Mouse (Mus musculus) spleen, adult 12 weeks (tissue): ENCODE data around the gene Atp8a2.

Experiments
- DNase-seq: peaks from one replicate; pipeline ENCODE4 v3.0.0; 2022; ENCODE audit warnings: low spot score

Gene Atp8a2

GRCm38 (mm10) chr14:60196884-60197283, at the start of gene Atp8a2:
Gene Atp8a2, minus strand, starts transcription at chr14:60197179.
- no peak for DNase-seq

GRCm38 (mm10) chr14:60238551-60238950, 41.6 kb upstream of the Atp8a2 start:
- DNase-seq: no peak

- DNase-seq: no peak
Measured at GRCm38 (mm10) chr14:60219886-60220285, 22.9 kb upstream of the Atp8a2 start.

GRCm38 (mm10) chr14:60217616-60218015, 20.6 kb upstream of the Atp8a2 start:
- DNase-seq: no peak

- no peak for DNase-seq
Measured at GRCm38 (mm10) chr14:60216125-60216524, 19.1 kb upstream of the Atp8a2 start.

- no peak for DNase-seq
Measured at GRCm38 (mm10) chr14:60215000-60215399, 18.0 kb upstream of the Atp8a2 start.

GRCm38 (mm10) chr14:60214040-60214439, 17.1 kb upstream of the Atp8a2 start:
- DNase-seq: no peak

GRCm38 (mm10) chr14:60209166-60209565, 12.2 kb upstream of the Atp8a2 start:
- DNase-seq: no peak

GRCm38 (mm10) chr14:60204993-60205392, 8.0 kb upstream of the Atp8a2 start:
- DNase-seq: no peak

- no peak for DNase-seq
Measured at GRCm38 (mm10) chr14:60195999-60196398, 980 bp downstream of the Atp8a2 start.

- DNase-seq: no peak
Measured at GRCm38 (mm10) chr14:60194606-60195005, 2.4 kb downstream of the Atp8a2 start.

GRCm38 (mm10) chr14:60189771-60190170, 7.2 kb downstream of the Atp8a2 start:
- no peak for DNase-seq

- no peak for DNase-seq
Measured at GRCm38 (mm10) chr14:60188201-60188825, 8.7 kb downstream of the Atp8a2 start.

- no peak for DNase-seq
Measured at GRCm38 (mm10) chr14:60181306-60181705, 15.7 kb downstream of the Atp8a2 start.

GRCm38 (mm10) chr14:60178571-60178955, 18.4 kb downstream of the Atp8a2 start:
- DNase-seq: no peak

GRCm38 (mm10) chr14:60177614-60178570, 19.1 kb downstream of the Atp8a2 start:
- no peak for DNase-seq

- no peak for DNase-seq
Measured at GRCm38 (mm10) chr14:60176891-60177613, 19.9 kb downstream of the Atp8a2 start.

- DNase-seq: no peak
Measured at GRCm38 (mm10) chr14:60176469-60176890, 20.5 kb downstream of the Atp8a2 start.

GRCm38 (mm10) chr14:60172286-60173055, 24.5 kb downstream of the Atp8a2 start:
- DNase-seq: no peak

- no peak for DNase-seq
Measured at GRCm38 (mm10) chr14:60170845-60171610, 26.0 kb downstream of the Atp8a2 start.

GRCm38 (mm10) chr14:60163367-60163766, 33.6 kb downstream of the Atp8a2 start:
- no peak for DNase-seq
